Mouse (Mus musculus) G1E (cell line): ENCODE data around the gene Ttc29. TPM values are rescaled to one million over a fixed set of nuclear protein-coding genes. Genes with fewer than 3 reads are reported as not detected.

Source experiments
- ATAC-seq: 2 replicates; pipeline ENCODE4 v1.8.0; 2016; ENCODE audit warnings: mild to moderate bottlenecking; ENCODE audit not compliant: insufficient number of reproducible peaks, poor library complexity, low FRiP score, severe bottlenecking; ENCODE audit errors: extremely low read depth
- DNase-seq: peaks from one replicate; pipeline ENCODE4 v3.0.0; 2012; ENCODE audit warnings: low spot score
- H3K27me3 ChIP-seq: 2 replicates; pipeline ENCODE4 v1.6.1; 2012; ENCODE audit warnings: mild to moderate bottlenecking, low read length, inconsistent platforms; ENCODE audit not compliant: insufficient read depth
- H3K36me3 ChIP-seq: replicated peaks from 2 replicates; pipeline ENCODE3; 2012; ENCODE audit warnings: mild to moderate bottlenecking, inconsistent platforms
- H3K4me1 ChIP-seq: 2 replicates; pipeline ENCODE4 v1.6.1; 2012; ENCODE audit warnings: low read depth, low read length, inconsistent platforms, mixed read lengths; ENCODE audit not compliant: insufficient read depth
- H3K4me3 ChIP-seq: 2 replicates; pipeline ENCODE4 v1.5.1; 2012; ENCODE audit warnings: low read depth, mild to moderate bottlenecking, inconsistent platforms, low read length, moderate library complexity, mixed read lengths
- H3K9me3 ChIP-seq: replicated peaks from 2 replicates; pipeline ENCODE4 v1.6.1; 2012; ENCODE audit warnings: inconsistent platforms
- CTCF ChIP-seq: IDR thresholded peaks from 2 replicates; pipeline ENCODE4 v1.5.1; 2012; ENCODE audit warnings: low read depth, low read length, inconsistent platforms, mixed read lengths
- GATA1 ChIP-seq: IDR thresholded peaks from 2 replicates; pipeline ENCODE4 v1.6.1; 2012; ENCODE audit warnings: borderline replicate concordance, low read length, inconsistent platforms, mixed read lengths
- GATA2 ChIP-seq: IDR thresholded peaks from 2 replicates; pipeline ENCODE4 v1.6.1; 2012; ENCODE audit warnings: low read depth, low read length, inconsistent platforms, borderline replicate concordance
- POLR2AphosphoS5 ChIP-seq: IDR thresholded peaks from 2 replicates; pipeline ENCODE4 v1.6.1; 2012; ENCODE audit warnings: low read depth, low read length, inconsistent platforms; ENCODE audit not compliant: insufficient replicate concordance
- TAL1 ChIP-seq: conservative IDR thresholded peaks from 2 replicates; pipeline ENCODE4 v1.6.1; 2012; ENCODE audit warnings: low read depth, low read length, inconsistent platforms, mixed read lengths
- polyA plus RNA-seq: library from polyadenylated mRNA; stranded (reverse); fragments of >175 nt; gene quantifications from 2 replicates; pipeline ENCODE4 v1.2.3, GENCODE M21; 2012
- total RNA-seq, 2 experiments: library from RNA; stranded (forward) in 1 of 2; stranded (reverse) in 1 of 2; fragments of 200-1000 nt in 1 of 2; fragments of >200 nt in 1 of 2; fragmentation: Nextera tagmentation in 1 of 2; gene quantifications; 2 replicates each; pipeline ENCODE4 v1.2.3; 2014 to 2017

The Ttc29 gene
- total and polyA plus RNA-seq, 3 experiments: 0.38 to 2.8 (median 1.2) TPM

DNA sequence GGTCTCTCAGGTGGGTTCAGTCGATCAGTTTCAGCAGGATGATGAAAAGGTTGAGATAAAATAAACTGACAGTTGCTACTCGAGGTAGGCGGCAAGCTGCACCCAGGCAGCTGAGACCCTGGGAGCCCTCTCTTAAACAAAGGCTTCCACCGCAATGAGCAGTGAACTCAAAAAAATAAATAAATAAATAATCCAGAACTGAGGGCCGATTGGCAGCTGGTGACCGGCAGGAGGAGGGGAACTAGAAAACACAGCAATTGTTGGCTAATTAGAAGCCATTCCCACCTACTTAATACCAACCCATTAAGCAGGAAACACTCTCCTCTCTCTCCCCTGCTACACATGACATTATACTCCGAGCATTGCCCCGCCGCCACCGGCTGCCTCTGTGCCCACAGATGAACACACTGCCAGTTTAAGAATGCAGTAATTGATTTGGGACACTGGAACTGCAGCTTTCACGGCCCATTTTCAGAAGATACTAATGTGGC, 133.1 kb downstream of the Ttc29 start:
- no peaks in the 10 kb centered on the region for H3K36me3 ChIP-seq
- ATAC-seq (no peak), DNase-seq (no peak)
- no peaks in the 10 kb centered on the region for H3K9me3 ChIP-seq
- no peaks in the 10 kb centered on the region; the same call in 1 of the 2 replicates for H3K4me1 ChIP-seq
- peaks cover 27% of the 10 kb centered on the region for H3K27me3 ChIP-seq
- TF ChIP-seq GATA2: no peak
- TF ChIP-seq TAL1: no peak
- TF ChIP-seq GATA1: no peak
- TF ChIP-seq CTCF: no peak
- no peak for TF ChIP-seq POLR2AphosphoS5
- H3K4me3 ChIP-seq: no peak overlapping the region

DNA sequence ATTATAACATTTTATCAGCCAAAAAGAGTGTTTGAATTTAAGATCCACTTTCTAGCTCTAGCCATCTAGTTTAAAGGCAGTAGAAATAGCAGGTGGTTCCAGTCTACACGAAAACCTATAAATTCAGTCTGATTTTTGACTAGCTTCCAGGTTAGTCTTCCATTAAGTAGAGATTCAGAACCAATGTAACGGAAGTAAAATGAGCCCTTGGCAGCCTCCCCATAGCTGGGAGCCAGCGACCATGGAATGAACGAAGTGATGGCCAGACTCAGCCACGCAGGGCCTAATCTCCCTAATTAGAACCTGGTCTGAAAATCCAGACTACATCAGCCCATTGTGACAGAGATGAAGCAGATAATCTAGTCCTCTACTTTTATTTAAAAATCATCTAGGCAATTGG, 140.8 kb downstream of the Ttc29 start:
- peaks cover 2% of the 10 kb centered on the region for H3K27me3 ChIP-seq
- no peak overlapping the region for H3K4me3 ChIP-seq
- TF ChIP-seq TAL1 (no peak), GATA1 (no peak), CTCF (no peak), POLR2AphosphoS5 (no peak), GATA2 (no peak)
- H3K36me3 ChIP-seq: no peaks in the 10 kb centered on the region
- H3K9me3 ChIP-seq: no peaks in the 10 kb centered on the region
- H3K4me1 ChIP-seq: no peaks in the 10 kb centered on the region; the same call in 1 of the 2 replicates
- DNase-seq (no peak), ATAC-seq (no peak)

DNA sequence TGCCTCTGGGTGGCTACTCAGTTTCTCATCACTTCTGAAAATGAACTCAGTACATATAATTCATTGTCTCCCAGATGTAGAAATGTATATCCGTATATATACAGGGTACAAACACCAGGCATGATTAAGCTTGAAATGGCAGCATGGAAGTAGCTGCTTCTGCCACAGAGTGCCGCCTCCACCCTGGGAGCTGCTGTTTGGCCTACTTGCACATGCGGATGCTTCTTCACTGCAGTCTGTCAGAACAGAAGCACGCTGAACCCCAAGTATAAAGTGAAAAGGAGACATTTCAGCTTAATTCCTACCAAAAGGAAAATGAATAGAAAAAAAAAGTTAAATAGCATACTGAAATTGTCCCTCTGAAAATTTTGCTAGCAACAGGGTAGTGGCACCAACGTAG, 141.7 kb downstream of the Ttc29 start:
- H3K4me1 ChIP-seq: no peaks in the 10 kb centered on the region
- no peak for TF ChIP-seq POLR2AphosphoS5
- TF ChIP-seq GATA2: no peak
- TF ChIP-seq CTCF: no peak
- TF ChIP-seq TAL1: no peak
- H3K27me3 ChIP-seq: peaks cover 2% of the 10 kb centered on the region
- no peaks in the 10 kb centered on the region for H3K36me3 ChIP-seq
- H3K9me3 ChIP-seq: no peaks in the 10 kb centered on the region
- no peak overlapping the region for H3K4me3 ChIP-seq
- no peak for ATAC-seq
- DNase-seq: no peak

DNA sequence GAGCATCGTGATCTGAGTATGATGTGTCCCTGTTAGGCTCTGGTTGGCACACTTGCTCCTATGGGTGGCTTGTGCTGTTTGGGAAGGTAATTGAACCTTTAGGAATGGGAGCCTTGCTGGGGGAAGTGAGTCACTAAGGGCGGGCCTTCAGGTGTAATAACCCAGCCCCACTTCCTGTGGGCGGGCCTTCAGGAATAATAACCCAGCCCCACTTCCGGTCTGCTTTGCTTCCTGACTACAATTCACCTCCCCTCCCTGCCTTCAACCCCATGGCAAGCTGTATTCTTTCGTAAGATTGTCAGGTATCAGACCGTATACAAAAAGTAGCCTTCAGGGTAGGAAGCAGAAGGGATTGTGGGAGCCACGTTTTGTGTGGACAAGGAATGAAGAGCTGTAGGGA, 177.7 kb downstream of the Ttc29 start:
- DNase-seq (no peak), ATAC-seq (no peak)
- Histone ChIP-seq H3K36me3 (no peaks in the 10 kb centered on the region), H3K9me3 (no peaks in the 10 kb centered on the region), H3K4me1 (peaks cover 12% of the 10 kb centered on the region), H3K27me3 (no peaks in the 10 kb centered on the region; the same call in 1 of the 2 replicates), H3K4me3 (no peak overlapping the region)
- no peak for TF ChIP-seq POLR2AphosphoS5
- no peak for TF ChIP-seq TAL1
- no peak for TF ChIP-seq CTCF
- no peak for TF ChIP-seq GATA1
- no peak for TF ChIP-seq GATA2

DNA sequence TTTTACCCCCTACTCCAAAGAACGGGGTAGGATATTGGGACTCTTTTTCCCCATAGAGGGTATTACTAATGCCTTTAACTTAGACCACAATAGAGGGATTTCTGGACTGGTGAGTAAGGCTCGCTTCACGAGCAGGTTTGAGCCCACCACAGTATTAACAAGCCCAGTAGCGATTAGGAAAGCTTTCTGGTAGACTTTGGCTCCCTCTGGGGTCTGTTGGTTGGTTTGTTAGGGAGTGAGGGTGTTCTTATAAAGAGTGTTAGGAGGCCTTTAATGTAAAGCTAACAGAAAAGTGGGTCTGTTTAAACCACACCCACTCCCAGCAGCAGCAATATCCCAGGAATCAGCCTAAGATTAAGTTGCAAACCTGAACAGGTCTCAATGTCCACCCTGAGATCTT, 206.2 kb downstream of the Ttc29 start:
- Histone ChIP-seq H3K36me3 (no peaks in the 10 kb centered on the region), H3K27me3 (peaks cover 11% of the 10 kb centered on the region), H3K4me3 (no peak overlapping the region), H3K9me3 (no peaks in the 10 kb centered on the region), H3K4me1 (0 out of 2 replicates have a peak, but pooled peaks cover 3% of the 10 kb centered on the region)
- DNase-seq: no peak
- no peak for ATAC-seq
- TF ChIP-seq GATA2: no peak
- no peak for TF ChIP-seq POLR2AphosphoS5
- no peak for TF ChIP-seq CTCF
- no peak for TF ChIP-seq TAL1
- TF ChIP-seq GATA1: no peak

DNA sequence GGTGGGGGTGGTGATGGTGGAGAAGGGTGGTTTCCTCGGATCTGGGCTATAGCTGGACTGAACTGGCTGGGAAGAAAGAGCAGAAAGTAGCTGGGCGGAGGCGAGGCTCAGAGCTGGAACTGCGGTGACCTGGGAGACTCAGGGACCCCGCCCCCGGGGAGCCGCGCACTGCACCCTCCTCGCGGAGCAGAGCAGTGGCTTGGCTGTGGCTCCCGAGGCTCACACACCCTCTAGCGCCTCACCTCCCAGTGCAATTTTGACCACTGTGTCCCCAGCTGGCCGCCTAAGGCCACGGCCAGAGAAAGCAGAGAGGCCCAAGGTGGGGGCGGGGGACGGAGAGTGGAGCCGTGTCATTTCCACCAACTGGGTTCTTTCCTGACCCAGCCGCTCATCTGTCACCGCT, 207.0 kb downstream of the Ttc29 start:
- no peaks in the 10 kb centered on the region for H3K36me3 ChIP-seq
- no peak for DNase-seq
- TF ChIP-seq CTCF (no peak), GATA2 (no peak), POLR2AphosphoS5 (no peak), GATA1 (no peak), TAL1 (no peak)
- H3K9me3 ChIP-seq: no peaks in the 10 kb centered on the region
- 0 out of 2 replicates have a peak, but pooled peaks cover 3% of the 10 kb centered on the region for H3K4me1 ChIP-seq
- no peak overlapping the region for H3K4me3 ChIP-seq
- H3K27me3 ChIP-seq: peaks cover 9% of the 10 kb centered on the region
- no peak for ATAC-seq

DNA sequence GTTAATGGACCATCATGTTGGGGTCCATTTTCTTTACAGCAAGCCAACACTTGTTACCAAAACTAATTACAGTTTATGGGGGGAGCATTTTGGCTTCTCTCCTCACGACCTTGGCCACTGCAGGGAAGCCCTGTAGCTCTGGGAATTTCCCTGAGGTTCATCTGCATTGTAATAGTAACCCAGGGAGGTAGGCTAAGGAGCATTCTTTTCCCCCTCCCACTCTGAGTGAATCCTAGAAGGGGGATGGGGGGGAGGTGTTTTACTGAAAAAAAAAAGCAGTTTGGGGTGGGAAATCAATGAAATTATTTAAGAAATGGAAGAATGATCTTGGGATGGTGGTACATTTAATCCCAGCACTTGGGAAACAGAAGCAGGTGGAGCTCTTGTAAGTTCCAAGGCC, 210.8 kb downstream of the Ttc29 start:
- Histone ChIP-seq H3K27me3 (peaks cover 17% of the 10 kb centered on the region), H3K4me1 (0 out of 2 replicates have a peak, but pooled peaks cover 3% of the 10 kb centered on the region), H3K9me3 (no peaks in the 10 kb centered on the region), H3K36me3 (no peaks in the 10 kb centered on the region), H3K4me3 (no peak overlapping the region)
- TF ChIP-seq TAL1 (no peak), POLR2AphosphoS5 (no peak), CTCF (no peak), GATA1 (no peak), GATA2 (no peak)
- ATAC-seq: no peak
- no peak for DNase-seq
